Mouse (Mus musculus): ENCODE results near the gene Cdh8. TPM values are rescaled to one million over a fixed set of nuclear protein-coding genes. Genes with fewer than 3 reads are reported as not detected.

The Cdh8 gene
- polyA plus RNA-seq, 1 experiment from 2014 or later = 50.5 TPM

- no peaks in the 10 kb centered on the region for H3K4me1 ChIP-seq (replicated peaks)
- ATAC-seq (ENCODE audit: low FRiP score, low read depth) = no peak
- H3K36me3 ChIP-seq = no peaks in the 10 kb centered on the region
- no peak overlapping the region for H3K4me3 ChIP-seq
- 69% methylated on average over 8 of the region's 8 CpGs for WGBS
- H3K27ac ChIP-seq (replicated peaks) = no peak overlapping the region
- H3K27me3 ChIP-seq = no peaks in the 10 kb centered on the region
- no peak overlapping the region for H3K9ac ChIP-seq
- no peaks in the 10 kb centered on the region for H3K9me3 ChIP-seq
- no peak overlapping the region for H3K4me2 ChIP-seq
These were observed 367.5 kb downstream of the Cdh8 start for GRCm38 (mm10) chr8:99048664-99049363.

GRCm38 (mm10) chr8:99040423-99040822 is 375.8 kb downstream of the Cdh8 start:
- Histone ChIP-seq H3K4me2 (no peak overlapping the region), H3K27me3 (no peaks in the 10 kb centered on the region), H3K4me1 (replicated peaks) (no peaks in the 10 kb centered on the region), H3K4me3 (no peak overlapping the region), H3K9ac (no peak overlapping the region), H3K36me3 (no peaks in the 10 kb centered on the region), H3K9me3 (no peaks in the 10 kb centered on the region), H3K27ac (replicated peaks) (no peak overlapping the region)
- WGBS = 97% methylated on average over 2 of the region's 2 CpGs
- no peak for ATAC-seq (ENCODE audit: low FRiP score, low read depth)

- ATAC-seq (ENCODE audit: low FRiP score, low read depth) = no peak
- H3K36me3 ChIP-seq = no peaks in the 10 kb centered on the region
- H3K27me3 ChIP-seq = no peaks in the 10 kb centered on the region
- no peak overlapping the region for H3K27ac ChIP-seq (replicated peaks)
- no peak overlapping the region for H3K9ac ChIP-seq
- WGBS = 79% methylated on average over 4 of the region's 4 CpGs
- no peaks in the 10 kb centered on the region for H3K9me3 ChIP-seq
- H3K4me3 ChIP-seq = no peak overlapping the region
- H3K4me2 ChIP-seq = no peak overlapping the region
- H3K4me1 ChIP-seq (replicated peaks) = no peaks in the 10 kb centered on the region
These were observed 385.2 kb downstream of the Cdh8 start for GRCm38 (mm10) chr8:99031060-99031459.

Data from hindbrain, embryonic 15.5 days (tissue).